Mouse (Mus musculus) limb, embryonic 12.5 days (tissue): Measurements from ENCODE around the gene Prex1. TPM values are rescaled to one million over a fixed set of nuclear protein-coding genes. Genes with fewer than 3 reads are reported as not detected.
A peak's percentile ranks its signal among the peaks of the same experiment; 100 is the strongest.

Experiments
- ATAC-seq: fragments of 200-750 bp; cut with Nextera tagmentation; 2 replicates; pipeline ENCODE4 v1.8.0; 2017; ENCODE audit warnings: low read depth, moderate TSS enrichment; ENCODE audit not compliant: insufficient number of reproducible peaks, insufficient read depth, low FRiP score, low TSS enrichment
- H3K27ac ChIP-seq: fragments of 300-500 bp; sonication (generic); 2 replicates; pipeline ENCODE4 v1.5.1; 2016; ENCODE audit warnings: mild to moderate bottlenecking, moderate library complexity
- H3K27me3 ChIP-seq: fragments of 300-500 bp; sonication (generic); 2 replicates; pipeline ENCODE4 v1.6.1; 2016; ENCODE audit warnings: mild to moderate bottlenecking, moderate library complexity
- H3K36me3 ChIP-seq: fragments of 300-500 bp; sonication (generic); 2 replicates; pipeline ENCODE4 v1.6.1; 2016; ENCODE audit warnings: mild to moderate bottlenecking, moderate library complexity
- H3K4me1 ChIP-seq: fragments of 300-500 bp; sonication (generic); replicated peaks from 2 replicates; pipeline ENCODE4 v1.6.1; 2016
- H3K4me2 ChIP-seq: fragments of 300-500 bp; sonication (generic); 2 replicates; pipeline ENCODE4 v1.6.1; 2016; ENCODE audit warnings: mild to moderate bottlenecking, moderate library complexity
- H3K4me3 ChIP-seq: fragments of 300-500 bp; sonication (generic); replicated peaks from 2 replicates; pipeline ENCODE4 v1.5.1; 2016; ENCODE audit warnings: mild to moderate bottlenecking
- H3K9ac ChIP-seq: fragments of 300-500 bp; sonication (generic); replicated peaks from 2 replicates; pipeline ENCODE4 v1.6.1; 2016; ENCODE audit warnings: mild to moderate bottlenecking, moderate library complexity
- H3K9me3 ChIP-seq: fragments of 300-500 bp; sonication (generic); 2 replicates; pipeline ENCODE4 v1.6.1; 2016; ENCODE audit warnings: mild to moderate bottlenecking, moderate library complexity
- WGBS: fragments of 180-500 bp; shearing (Covaris S2); methylation state at CpG from one replicate; pipeline ENCODE4 v1.1.7; 2016; 5-methylcytosine and 5-hydroxymethylcytosine counted together
- polyA plus RNA-seq: library from polyadenylated mRNA; unstranded; fragments of >200 nt; fragmentation: Nextera tagmentation; extraction: Ambion mirVana; gene quantifications from 2 replicates; pipeline ENCODE4 v1.2.1, GENCODE M21; 2016

The Prex1 gene
- polyA plus RNA-seq, 1 experiment from 2014 or later, result 26.5 TPM

DNA sequence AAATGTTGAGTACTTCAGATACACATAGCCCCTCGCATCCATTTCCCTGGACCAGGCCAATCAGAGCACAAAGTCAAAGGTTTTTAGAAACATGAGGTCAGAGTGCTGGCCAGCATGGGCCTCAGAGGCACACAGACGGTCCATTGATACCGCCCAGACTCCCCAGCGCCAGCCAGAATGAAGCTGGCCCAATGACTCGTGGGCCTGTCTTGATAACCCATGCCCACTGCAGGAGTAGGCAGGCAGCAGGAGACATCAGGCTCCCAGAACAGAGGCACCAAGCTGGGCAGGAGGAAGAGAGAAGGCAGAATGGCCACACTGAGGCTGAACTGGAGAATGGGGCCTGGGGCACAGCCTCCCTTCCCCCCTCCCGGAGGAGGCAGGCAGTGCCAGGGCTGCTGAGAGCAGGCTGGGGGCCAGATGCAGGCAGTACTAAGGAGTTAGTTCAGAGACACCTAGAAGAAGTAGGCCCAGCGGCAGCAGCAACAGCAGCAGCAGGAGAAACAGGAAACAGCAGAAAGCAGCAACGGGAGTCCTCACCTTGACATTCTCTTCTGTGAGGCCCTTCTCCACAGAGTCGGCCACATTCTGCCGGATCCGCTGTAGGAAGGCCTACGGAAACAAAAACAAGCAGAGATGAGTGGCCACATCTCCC lies 67.1 kb downstream of the Prex1 start:
- H3K9ac ChIP-seq, result peak overlapping the region; percentile 38; the same call in 1 of the 2 replicates
- WGBS, result 83% methylated on average over 12 of the region's 12 CpGs
- peaks cover 30% of the 10 kb centered on the region; the same call in 1 of the 2 replicates for H3K36me3 ChIP-seq
- 0 out of 2 replicates have a peak overlapping the region, but pooled peaks have one; percentile 20 for H3K27ac ChIP-seq
- peaks cover 2% of the 10 kb centered on the region for H3K4me1 ChIP-seq
- no peaks in the 10 kb centered on the region for H3K9me3 ChIP-seq
- H3K27me3 ChIP-seq, result no peaks in the 10 kb centered on the region
- H3K4me3 ChIP-seq, result no peak overlapping the region
- H3K4me2 ChIP-seq, result no peak overlapping the region
- no peak for ATAC-seq

DNA sequence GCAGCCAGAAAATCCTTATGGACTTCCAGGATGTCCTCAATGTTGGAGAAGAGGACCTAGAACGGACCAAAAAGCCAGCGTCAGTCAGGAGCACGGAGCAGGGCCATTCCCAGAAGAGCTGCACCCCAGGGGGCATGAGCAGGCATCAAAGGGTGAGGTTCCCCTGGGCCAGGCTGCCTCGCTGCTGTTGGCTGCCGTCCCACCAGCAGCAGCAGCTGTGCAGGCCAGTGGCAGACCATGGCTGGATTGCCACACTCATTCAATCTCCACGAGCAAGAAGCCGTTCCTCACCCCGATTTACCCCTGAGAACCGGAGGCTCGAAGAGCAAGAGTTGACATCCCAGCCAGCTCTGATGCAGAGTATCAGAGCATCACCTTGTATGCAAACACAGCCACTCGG lies 68.8 kb downstream of the Prex1 start:
- Histone ChIP-seq H3K4me3 (no peak overlapping the region), H3K27me3 (no peaks in the 10 kb centered on the region), H3K36me3 (peaks cover 41% of the 10 kb centered on the region), H3K27ac (no peak overlapping the region), H3K9ac (no peak overlapping the region), H3K4me2 (no peak overlapping the region), H3K9me3 (0 out of 2 replicates have a peak, but pooled peaks cover 9% of the 10 kb centered on the region), H3K4me1 (no peaks in the 10 kb centered on the region)
- 83% methylated on average over 11 of the region's 11 CpGs for WGBS
- no peak for ATAC-seq

DNA sequence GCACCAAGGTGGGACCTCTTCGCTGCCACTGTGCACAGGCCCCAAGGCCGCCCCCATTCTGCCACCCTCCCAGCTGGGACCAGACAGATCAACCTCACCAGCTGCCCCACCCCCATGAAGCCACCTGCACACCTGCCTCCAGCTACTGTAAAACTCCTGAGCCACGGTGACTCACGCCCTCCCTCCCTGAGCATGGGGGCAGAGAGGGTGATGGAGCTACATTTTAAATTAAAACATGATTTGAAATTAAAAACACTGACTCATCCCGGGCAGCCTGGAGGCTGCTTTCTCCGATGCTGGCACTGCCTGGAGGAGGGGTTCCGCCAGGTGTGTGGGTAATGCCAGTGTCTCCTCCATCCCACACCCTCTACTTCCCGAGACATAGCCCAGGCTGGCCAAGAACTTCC lies 71.0 kb downstream of the Prex1 start:
- no peak for ATAC-seq
- Histone ChIP-seq H3K27ac (no peak overlapping the region), H3K9me3 (0 out of 2 replicates have a peak, but pooled peaks cover 9% of the 10 kb centered on the region), H3K36me3 (peaks cover 49% of the 10 kb centered on the region), H3K27me3 (no peaks in the 10 kb centered on the region), H3K9ac (no peak overlapping the region), H3K4me1 (no peaks in the 10 kb centered on the region), H3K4me3 (no peak overlapping the region), H3K4me2 (no peak overlapping the region)
- WGBS, result 83% methylated on average over 8 of the region's 8 CpGs

DNA sequence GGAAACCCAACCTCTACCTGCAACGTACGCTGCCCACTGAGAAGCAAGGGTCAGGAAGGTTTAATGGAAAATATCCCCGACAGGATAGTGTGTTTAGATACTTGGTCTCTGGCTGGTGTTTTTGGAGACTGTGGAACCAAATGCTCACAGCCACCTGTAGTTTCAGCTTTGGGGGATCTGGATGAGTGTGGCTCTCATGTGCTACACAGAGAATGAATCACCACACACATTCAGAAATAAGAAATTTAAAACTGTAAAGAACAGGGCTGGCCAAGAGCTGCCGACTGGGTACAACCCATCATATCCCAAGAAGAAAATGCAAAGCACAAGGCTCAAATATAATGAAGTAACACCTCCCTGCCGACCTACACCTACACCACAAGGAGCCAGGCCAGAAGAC lies 73.9 kb downstream of the Prex1 start:
- no peak for ATAC-seq
- Histone ChIP-seq H3K9ac (no peak overlapping the region), H3K4me3 (no peak overlapping the region), H3K9me3 (0 out of 2 replicates have a peak, but pooled peaks cover 9% of the 10 kb centered on the region), H3K4me1 (no peaks in the 10 kb centered on the region), H3K36me3 (peaks cover 50% of the 10 kb centered on the region), H3K27me3 (no peaks in the 10 kb centered on the region), H3K27ac (no peak overlapping the region), H3K4me2 (no peak overlapping the region)
- WGBS, result 93% methylated on average over 5 of the region's 5 CpGs

DNA sequence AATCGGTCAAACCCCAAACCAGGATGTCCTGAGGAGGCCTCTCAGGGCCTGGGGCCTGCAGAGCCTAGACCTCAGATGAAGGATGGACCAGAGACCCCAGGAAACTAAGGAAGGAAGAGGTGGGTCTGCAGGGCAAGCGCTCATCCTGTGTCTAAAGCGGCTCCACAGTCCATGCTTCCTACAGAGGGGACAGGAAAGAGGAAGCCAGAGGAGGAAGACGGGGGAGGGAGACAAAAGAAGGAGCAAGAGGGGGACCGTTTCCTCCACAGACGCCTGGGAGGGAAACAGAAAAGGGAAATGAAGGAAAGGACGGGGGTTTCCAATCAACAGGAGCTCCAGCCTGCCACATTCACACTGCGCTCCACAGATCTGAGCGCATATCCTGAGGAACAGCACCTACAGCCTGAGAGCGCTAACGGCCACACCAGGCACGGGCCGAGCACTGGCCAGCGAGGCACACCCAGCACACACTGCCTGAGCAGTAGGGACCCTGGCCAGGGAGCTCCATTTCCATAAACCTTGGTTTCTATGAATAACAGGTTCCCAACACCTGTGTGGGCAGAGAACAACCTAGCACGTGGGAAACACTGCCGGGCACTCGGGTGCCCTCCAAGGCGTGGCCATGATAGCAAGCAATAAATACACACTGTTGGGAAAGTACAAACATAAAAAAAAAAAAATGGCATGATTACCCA lies 74.5 kb downstream of the Prex1 start:
- H3K4me2 ChIP-seq, result no peak overlapping the region
- no peak overlapping the region for H3K4me3 ChIP-seq
- 0 out of 2 replicates have a peak overlapping the region, but pooled peaks have one; percentile 37 for H3K27ac ChIP-seq
- 0 out of 2 replicates have a peak, but pooled peaks cover 9% of the 10 kb centered on the region for H3K9me3 ChIP-seq
- H3K27me3 ChIP-seq, result no peaks in the 10 kb centered on the region
- no peak for ATAC-seq
- 75% methylated on average over 18 of the region's 18 CpGs for WGBS
- no peak overlapping the region for H3K9ac ChIP-seq
- peaks cover 45% of the 10 kb centered on the region for H3K36me3 ChIP-seq
- H3K4me1 ChIP-seq, result no peaks in the 10 kb centered on the region

DNA sequence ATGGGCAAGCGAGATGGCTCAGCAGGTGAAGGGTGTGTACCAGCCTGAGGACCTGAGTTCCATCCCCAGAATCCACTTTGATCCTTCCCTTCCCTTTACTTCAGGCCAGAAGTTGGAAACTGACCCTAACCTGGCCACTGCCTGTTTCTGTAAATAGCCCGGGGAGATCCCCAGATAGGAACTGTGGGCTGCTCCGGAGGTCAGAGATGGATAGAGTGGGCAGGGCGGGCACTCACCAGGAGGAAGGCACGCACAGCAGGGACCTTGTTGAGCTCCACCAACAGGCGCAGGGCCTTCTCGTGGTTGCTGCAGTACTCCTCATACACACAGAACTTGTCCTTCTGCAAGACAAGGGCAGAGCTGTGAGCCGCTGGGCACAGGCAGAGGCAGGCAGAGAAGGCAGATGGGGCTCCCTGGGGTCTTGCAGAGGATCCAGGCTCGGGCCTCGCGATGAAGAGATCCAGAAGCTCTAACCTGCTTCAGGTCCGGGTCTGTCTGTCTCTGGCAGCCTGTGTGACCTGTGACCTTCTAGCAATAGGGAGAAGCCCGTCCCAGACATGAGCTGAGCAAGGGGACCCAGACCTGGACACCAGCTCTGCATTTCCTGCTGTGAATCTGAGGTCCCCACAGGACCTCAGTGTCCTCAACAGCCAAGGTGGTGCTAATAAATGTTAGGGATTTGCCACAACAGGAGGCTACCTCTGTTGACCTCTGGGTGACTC lies 75.4 kb downstream of the Prex1 start:
- H3K9me3 ChIP-seq, result 0 out of 2 replicates have a peak, but pooled peaks cover 9% of the 10 kb centered on the region
- no peak overlapping the region for H3K9ac ChIP-seq
- no peaks in the 10 kb centered on the region for H3K4me1 ChIP-seq
- no peak overlapping the region for H3K4me2 ChIP-seq
- WGBS, result 75% methylated on average over 13 of the region's 13 CpGs
- H3K27me3 ChIP-seq, result no peaks in the 10 kb centered on the region
- H3K36me3 ChIP-seq, result peaks cover 44% of the 10 kb centered on the region
- no peak for ATAC-seq
- H3K4me3 ChIP-seq, result no peak overlapping the region
- H3K27ac ChIP-seq, result 0 out of 2 replicates have a peak overlapping the region, but pooled peaks have one; percentile 45

DNA sequence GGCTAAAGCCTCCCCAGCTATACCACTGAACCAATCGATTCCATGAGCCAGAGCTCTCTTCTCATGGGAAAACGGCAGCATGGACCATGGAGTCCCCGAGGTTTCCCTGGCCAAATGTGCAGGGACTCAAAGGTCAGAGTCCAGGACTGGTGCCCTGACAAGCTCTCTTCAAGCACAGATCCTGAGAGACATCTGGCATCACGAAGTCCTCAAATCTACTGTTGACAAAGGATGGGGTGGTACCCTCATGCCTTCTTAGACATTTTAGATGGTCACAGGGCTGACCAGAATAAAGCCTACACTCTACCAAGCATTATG lies 76.0 kb downstream of the Prex1 start:
- H3K27ac ChIP-seq, result no peak overlapping the region
- 82% methylated on average over 4 of the region's 4 CpGs for WGBS
- 0 out of 2 replicates have a peak, but pooled peaks cover 9% of the 10 kb centered on the region for H3K9me3 ChIP-seq
- peaks cover 45% of the 10 kb centered on the region for H3K36me3 ChIP-seq
- no peak overlapping the region for H3K4me3 ChIP-seq
- H3K4me1 ChIP-seq, result no peaks in the 10 kb centered on the region
- H3K4me2 ChIP-seq, result no peak overlapping the region
- no peaks in the 10 kb centered on the region for H3K27me3 ChIP-seq
- no peak for ATAC-seq
- H3K9ac ChIP-seq, result no peak overlapping the region

DNA sequence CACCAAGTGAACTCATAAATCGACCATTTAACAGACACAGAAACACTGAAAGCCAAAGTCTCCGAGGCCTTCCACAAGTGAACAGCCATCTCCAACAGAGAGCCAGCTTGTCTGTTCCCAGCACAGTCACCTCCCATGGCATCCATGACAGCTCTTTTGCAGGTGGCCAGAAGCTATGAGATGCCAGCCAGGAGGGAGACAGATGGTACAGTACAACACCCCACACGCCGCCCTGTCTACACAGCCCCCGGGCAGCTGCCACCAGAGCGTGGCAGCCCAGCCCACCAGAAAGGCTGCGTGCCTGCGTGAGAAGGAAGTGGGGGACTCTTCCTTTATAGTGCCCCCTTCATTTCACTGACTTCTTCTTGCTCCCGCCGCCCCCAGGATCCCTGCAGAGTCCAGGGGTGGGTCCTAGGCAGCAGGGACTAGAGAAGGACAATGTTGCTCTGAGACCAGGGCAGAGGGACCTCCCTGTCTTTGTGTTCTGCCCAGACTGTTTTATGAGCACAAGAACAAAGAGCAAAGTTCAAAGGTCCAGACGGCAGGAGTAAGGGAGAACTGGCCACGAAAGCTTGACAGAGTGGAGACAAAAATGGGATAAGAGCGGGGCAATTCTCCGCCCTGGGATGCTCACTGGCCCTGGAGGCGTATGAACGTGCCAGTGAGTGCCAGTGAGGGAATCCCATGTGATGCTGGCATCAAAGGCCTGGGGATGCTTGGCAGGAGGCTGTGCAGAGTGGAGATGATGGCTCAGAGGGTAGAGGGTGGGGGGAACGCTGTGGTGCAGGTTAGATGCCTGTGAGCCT lies 76.6 kb downstream of the Prex1 start:
- no peak for ATAC-seq
- no peak overlapping the region for H3K27ac ChIP-seq

DNA sequence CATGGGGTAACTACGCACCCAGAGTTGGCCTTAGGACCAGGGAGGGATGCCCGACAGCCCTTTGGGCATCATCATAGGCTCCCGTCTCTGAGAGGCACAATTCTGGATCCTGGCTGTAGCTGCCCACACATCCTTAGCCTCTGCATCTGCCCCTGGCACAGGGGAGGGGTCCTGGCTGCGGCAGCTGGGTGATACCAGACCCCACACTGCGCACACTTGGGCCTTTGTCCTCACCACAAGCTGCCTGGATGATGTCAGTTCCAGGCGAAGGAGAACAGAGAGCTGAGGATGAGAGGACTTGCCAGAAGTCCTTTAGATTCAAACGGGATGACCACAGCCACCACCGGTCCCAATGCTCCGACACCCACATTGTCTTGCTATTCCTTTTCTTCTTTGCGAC lies 78.1 kb downstream of the Prex1 start:
- no peaks in the 10 kb centered on the region for H3K27me3 ChIP-seq
- H3K36me3 ChIP-seq, result peaks cover 40% of the 10 kb centered on the region
- H3K4me3 ChIP-seq, result no peak overlapping the region
- ATAC-seq, result no peak
- no peak overlapping the region for H3K27ac ChIP-seq
- no peak overlapping the region for H3K9ac ChIP-seq
- 0 out of 2 replicates have a peak, but pooled peaks cover 6% of the 10 kb centered on the region for H3K9me3 ChIP-seq
- H3K4me2 ChIP-seq, result no peak overlapping the region
- 91% methylated on average over 10 of the region's 10 CpGs for WGBS
- H3K4me1 ChIP-seq, result 0 out of 2 replicates have a peak, but pooled peaks cover under 1% of the 10 kb centered on the region

More for the DNA sequence above, 76.6 kb downstream of the Prex1 start:
- H3K4me3 ChIP-seq, result no peak overlapping the region
- H3K36me3 ChIP-seq, result peaks cover 48% of the 10 kb centered on the region
- no peak overlapping the region for H3K4me2 ChIP-seq
- 0 out of 2 replicates have a peak, but pooled peaks cover 9% of the 10 kb centered on the region for H3K9me3 ChIP-seq
- no peaks in the 10 kb centered on the region for H3K27me3 ChIP-seq
- WGBS, result 71% methylated on average over 17 of the region's 17 CpGs
- no peaks in the 10 kb centered on the region for H3K4me1 ChIP-seq
- no peak overlapping the region for H3K9ac ChIP-seq

DNA sequence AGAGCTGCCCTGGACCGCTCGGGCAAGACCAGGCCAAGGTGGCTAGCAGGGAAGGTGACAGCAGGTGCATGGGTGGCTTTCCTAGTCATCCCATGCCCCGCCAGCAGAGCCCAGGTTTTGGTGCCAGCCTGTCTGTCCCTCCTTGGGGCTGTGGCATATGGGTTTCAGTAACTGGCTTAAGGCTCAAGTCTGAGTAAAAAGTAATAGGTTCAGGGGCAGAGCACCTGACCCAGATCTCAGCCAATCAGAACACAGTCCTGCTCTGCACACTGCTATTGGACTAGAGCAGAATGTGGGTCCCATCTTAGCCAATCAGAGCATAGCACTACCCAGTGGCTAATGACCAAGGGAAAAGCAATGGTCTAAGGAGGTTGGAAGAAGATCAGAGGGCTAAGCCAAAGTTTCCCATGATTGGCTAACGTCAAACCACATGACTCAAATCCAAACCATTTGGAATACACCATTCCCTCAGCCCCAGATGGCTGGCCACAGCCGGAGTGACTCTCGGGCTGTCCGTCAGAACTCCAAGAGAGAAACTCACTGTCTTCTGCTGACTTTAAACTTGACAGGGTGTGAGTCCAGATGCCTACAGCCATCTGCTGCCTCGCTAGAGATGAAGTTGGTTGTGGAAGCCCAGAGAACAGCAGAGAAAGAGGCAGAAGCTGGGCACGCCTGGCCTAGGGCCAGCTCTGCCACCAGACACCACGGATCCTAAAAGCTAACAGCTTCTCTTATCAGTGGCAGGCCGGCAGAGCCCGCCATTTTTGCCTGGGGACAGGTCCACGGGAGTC lies 80.9 kb downstream of the Prex1 start:
- no peak overlapping the region for H3K9ac ChIP-seq
- no peak overlapping the region for H3K4me2 ChIP-seq
- no peak for ATAC-seq
- WGBS, result 84% methylated on average over 13 of the region's 13 CpGs
- no peak overlapping the region for H3K27ac ChIP-seq
- no peaks in the 10 kb centered on the region for H3K9me3 ChIP-seq
- 0 out of 2 replicates have a peak, but pooled peaks cover 4% of the 10 kb centered on the region for H3K4me1 ChIP-seq
- H3K4me3 ChIP-seq, result no peak overlapping the region
- peaks cover 36% of the 10 kb centered on the region for H3K36me3 ChIP-seq
- H3K27me3 ChIP-seq, result no peaks in the 10 kb centered on the region
